Mouse (Mus musculus) spleen, adult 2 months (tissue): ENCODE measurements at regions not wholly inside any gene's neighbourhood (a gene's known extent, or its start where the extent isn't known, plus 50 kb on each side); places are given as distances from the start of the nearest gene placed in this dataset.

Source experiments
- CTCF ChIP-seq: fragments of 200-500 bp; IDR thresholded peaks from 2 replicates; pipeline ENCODE4 v1.5.1; 2011; ENCODE audit warnings: mild to moderate bottlenecking, inconsistent platforms; ENCODE audit not compliant: insufficient read depth, insufficient read length, insufficient replicate concordance; ENCODE audit errors: extremely low read depth
- POLR2A ChIP-seq: fragments of 200-500 bp; IDR thresholded peaks from 2 replicates; pipeline ENCODE4 v1.6.1; 2011; ENCODE audit warnings: low read depth, low read length, inconsistent platforms

- TF ChIP-seq CTCF (no peak), POLR2A (no peak)
Measured at GRCm38 (mm10) chr4:95278714-95279095, 226.7 kb upstream of the Jun start.
